Mouse (Mus musculus) heart, adult 2 months (tissue): ENCODE data around the gene Hsd17b6.

ENCODE experiments used
- CTCF ChIP-seq: fragments of 200-600 bp; IDR thresholded peaks from 2 replicates; pipeline ENCODE4 v1.8.1; 2022; ENCODE audit warnings: antibody characterized with exemption, mild to moderate bottlenecking, moderate library complexity
- EP300 ChIP-seq: fragments of 200-500 bp; IDR thresholded peaks from 2 replicates; pipeline ENCODE4 v1.6.1; 2011; ENCODE audit warnings: low read depth, low read length, control low read depth; ENCODE audit not compliant: insufficient read depth
- POLR2A ChIP-seq: fragments of 200-500 bp; IDR thresholded peaks from 2 replicates; pipeline ENCODE4 v1.6.1; 2011; ENCODE audit warnings: mild to moderate bottlenecking, low read depth, low read length, control low read depth; ENCODE audit not compliant: insufficient read depth

DNA sequence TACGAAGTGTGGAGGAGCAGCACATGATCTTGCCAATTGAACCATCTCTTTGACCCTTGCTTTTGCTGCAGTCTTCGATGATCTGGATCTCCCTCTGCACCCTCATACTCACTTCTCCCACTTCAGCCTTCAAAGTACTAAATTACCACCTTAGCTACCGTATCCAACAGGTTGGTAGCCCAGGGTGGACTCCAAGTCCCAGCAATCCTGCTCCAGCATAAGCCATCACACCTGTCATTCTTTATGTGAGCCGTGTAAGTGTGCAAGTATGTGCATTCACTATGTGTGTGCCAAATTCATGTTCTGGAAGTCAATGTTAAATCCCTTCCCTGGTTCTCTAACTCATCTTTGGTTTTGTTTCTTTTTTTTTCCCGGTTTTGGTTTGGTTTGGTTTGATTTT lies 44.2 kb upstream of the Hsd17b6 start:
- TF ChIP-seq CTCF (no peak), POLR2A (no peak), EP300 (no peak)
